Mouse (Mus musculus): ENCODE measurements around the gene Ccdc167.

The Ccdc167 gene

GRCm38 (mm10) chr17:29686771-29687170 is 30.1 kb downstream of the Ccdc167 start:
- no peak for DNase-seq (ENCODE audit: low spot score in 2 of 2)

DNA sequence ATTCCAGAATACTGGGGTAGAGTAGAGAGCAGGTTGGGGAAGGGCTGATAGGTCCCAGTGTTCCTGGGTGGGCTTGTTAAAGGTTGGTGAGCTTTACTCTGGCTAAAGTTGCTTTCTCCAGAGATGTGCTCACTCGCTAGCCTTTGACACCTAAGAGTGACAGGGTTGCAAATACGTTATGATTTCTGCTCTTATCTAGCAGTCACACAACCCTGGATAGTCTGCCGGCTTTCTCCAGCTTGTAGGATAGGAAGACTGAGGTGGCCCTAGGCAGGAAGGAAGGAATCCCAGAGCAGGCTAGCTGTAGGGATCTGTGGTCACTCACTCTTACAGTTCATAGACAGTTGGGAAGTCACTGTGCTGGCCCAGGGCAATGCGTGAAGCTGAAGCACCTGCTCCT is 32.6 kb downstream of the Ccdc167 start:
- no peak for DNase-seq (ENCODE audit: low spot score in 2 of 2)

- no peak for DNase-seq (ENCODE audit: low spot score in 2 of 2)
Observed at GRCm38 (mm10) chr17:29683127-29683526, 33.7 kb downstream of the Ccdc167 start.

GRCm38 (mm10) chr17:29682261-29682660 is 34.6 kb downstream of the Ccdc167 start:
- DNase-seq (ENCODE audit: low spot score in 2 of 2) = no peak

- no peak for DNase-seq (ENCODE audit: low spot score in 2 of 2)
Observed at GRCm38 (mm10) chr17:29681669-29682068, 35.2 kb downstream of the Ccdc167 start.

DNA sequence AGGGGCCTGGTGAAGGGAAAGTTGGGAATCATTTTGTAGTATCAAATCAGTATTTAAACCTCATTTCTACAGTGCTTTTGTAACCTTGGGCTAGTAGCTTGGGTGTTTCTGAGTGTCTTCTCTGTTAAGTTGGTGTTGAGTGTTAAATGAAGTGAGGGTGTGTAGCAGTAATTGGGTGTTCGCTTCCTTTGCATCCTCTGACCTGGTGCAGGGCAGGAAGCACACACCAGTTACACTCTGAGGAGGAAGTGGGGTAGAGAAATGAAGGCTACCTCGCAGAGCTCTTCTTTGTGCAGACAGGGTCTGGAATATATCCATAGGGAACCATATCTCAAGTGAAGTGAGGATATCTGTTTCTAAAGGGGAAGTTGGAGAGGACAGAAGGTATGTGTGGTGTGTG is 35.9 kb downstream of the Ccdc167 start:
- DNase-seq (ENCODE audit: low spot score in 2 of 2) = no peak

GRCm38 (mm10) chr17:29680174-29680573 is 36.7 kb downstream of the Ccdc167 start:
- no peak for DNase-seq (ENCODE audit: low spot score in 2 of 2)

- DNase-seq (ENCODE audit: low spot score in 2 of 2) = no peak
Observed at GRCm38 (mm10) chr17:29679038-29679767, 37.6 kb downstream of the Ccdc167 start.

DNA sequence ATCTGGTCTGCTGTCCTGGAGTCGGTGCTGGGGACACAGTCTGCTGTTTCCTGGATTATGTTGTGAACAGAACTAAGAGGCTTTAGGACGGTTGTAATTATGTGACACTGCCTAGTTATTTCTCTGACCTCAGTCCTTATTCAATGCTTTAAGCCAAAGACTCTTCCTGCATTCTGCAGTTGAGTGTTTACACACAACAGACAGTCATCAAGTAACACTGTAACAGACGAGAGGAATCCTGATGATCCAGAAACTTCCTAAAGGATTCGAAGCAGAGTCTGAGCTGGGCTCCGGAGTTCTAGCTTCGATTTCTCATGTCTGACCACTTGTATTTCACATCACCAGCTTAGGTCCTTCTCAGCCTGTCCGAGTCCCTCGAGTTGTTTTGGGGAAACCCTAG is 38.3 kb downstream of the Ccdc167 start:
- DNase-seq (ENCODE audit: low spot score in 2 of 2) = no peak

GRCm38 (mm10) chr17:29673325-29673724 is 43.5 kb downstream of the Ccdc167 start:
- DNase-seq (ENCODE audit: low spot score in 2 of 2) = no peak

GRCm38 (mm10) chr17:29671021-29671420 is 45.8 kb downstream of the Ccdc167 start:
- DNase-seq (ENCODE audit: low spot score in 2 of 2) = no peak

DNA sequence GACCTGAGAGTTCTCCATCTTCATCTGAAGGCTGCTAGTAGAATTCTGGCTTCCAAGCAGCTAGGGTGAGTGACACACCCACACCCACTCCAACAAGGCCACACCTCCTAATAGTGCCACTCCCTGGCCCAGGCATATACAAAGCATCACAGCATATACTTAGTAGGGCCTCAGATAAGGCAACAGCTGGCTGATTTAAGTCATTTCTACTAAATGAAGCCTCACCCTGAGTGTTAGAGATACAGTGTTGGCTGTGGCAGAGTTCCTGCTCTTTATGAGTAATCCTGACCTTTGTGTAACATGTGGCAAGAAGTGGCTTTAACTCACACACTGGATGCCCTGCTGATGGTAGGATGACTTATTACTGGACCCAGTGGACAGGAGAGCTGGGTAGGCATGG is 46.9 kb downstream of the Ccdc167 start:
- no peak for DNase-seq (ENCODE audit: low spot score in 2 of 2)

- no peak for DNase-seq (ENCODE audit: low spot score in 2 of 2)
Observed at GRCm38 (mm10) chr17:29669030-29669429, 47.8 kb downstream of the Ccdc167 start.

DNA sequence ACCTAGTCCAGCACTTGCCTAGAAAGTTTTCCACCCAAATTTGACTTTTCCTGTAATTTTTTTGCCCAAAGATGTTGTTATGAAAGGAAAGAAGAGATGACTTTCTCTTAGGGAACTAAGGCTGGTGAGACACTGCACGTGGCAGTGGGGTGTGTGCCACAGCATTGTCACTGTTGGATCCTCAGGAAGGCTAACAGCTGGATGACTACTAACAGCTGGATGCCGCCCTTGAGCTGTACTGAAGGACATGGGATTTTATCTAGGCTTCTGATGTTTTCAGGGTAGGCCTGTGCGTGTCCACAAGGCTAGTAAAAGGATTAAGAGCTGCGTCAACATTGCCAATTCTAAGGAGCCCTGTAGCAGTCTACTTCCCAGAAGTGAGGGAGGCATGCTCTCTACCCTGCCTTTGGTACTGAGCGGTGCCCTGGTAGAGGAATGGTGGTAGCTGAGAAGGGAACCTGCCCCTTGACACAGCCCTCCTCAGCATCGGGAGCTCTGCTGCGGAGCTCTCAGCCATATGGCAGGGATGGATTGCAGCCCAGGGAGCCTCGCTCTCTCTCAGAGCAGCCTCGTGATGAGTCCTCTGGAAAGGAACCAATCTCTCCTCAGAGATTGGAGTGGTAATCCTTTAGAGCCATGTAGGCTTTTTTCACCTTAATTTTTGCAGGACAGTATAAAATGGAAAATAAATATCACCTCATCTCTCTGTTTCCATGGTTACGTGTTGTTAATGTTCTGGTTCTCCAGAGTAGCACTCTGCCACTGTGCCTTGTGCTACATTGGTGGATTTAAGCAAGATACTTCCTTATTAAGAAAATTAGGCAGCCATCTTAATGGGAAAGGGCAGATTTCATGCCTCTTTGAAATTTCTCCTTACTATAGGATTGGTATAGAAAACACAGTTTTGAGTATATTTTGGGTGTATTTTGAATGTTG is 48.5 kb downstream of the Ccdc167 start:
- DNase-seq (ENCODE audit: low spot score in 2 of 2) = no peak

GRCm38 (mm10) chr17:29662145-29662544 is 54.7 kb downstream of the Ccdc167 start:
- DNase-seq (ENCODE audit: low spot score in 2 of 2) = no peak

DNA sequence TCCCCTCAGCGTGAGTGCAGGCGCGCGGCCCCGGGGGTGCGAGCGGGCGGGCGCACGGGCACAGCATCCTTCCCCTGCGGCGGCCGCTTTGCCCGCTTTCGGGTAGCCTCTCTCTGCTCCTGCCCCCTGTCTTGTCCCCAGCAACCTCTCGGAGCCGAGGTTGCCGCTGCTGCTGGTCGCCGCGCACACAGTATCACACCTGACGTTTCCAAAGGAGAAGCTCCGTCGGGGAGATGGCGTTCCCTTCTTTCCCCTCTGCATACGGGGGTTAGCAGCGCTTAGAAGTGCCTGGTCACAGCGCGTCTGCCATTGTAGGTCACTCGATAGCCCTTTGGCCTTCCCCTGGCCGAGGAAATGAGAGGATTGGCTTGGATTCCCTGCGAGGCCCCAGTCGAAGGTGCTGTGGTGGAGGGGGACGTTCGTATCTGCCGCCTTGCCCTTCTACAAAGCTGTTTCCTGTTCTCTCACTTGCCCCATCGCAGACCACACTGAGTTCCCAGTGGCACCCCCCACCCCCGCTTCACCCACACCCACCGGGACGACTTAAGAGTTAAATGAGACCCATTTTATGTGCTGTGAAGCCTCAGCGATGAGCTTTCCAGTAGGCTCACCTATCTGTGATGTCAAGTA is 56.0 kb downstream of the Ccdc167 start:
- peak in 1 of 2 experiments; percentile 36 for DNase-seq (ENCODE audit: low spot score in 2 of 2)

DNA sequence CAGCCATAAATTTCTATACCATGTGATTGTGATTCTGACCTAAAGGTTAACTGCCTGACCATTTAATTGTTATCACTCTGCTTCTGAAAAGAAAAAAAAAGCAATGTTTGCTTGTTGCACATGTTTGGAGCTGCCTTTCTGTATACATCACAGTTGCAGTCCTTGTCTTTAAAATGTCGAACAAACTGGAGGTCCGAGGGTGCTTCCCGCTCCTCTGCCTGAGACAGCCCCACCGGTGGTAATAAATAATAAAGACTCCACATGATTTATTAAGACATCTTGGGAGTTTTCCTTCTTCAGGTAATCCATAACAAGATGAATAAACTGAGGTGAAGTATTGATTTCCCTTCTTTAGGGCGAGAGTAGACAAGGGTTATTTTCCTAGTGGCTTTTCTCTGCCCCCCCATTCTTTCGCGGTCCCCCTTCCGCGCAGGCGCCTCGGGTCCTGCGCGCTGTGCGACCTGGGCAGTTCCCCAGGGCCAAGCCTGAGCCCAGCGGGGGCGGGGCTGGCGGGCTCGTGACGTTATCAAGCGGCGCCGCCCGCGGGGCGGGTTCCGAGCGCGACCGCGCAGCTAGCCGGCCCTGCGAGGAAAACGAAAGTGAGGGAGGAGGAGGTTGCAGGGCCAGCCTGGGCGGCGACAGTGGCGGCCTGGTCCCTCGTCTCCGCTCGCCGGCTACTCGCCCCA is 56.6 kb downstream of the Ccdc167 start, which contains the start of gene Cmtr1:
TSS of gene Cmtr1 (plus strand) at position 520 of the 686 bp plus-strand sequence.
- DNase-seq (ENCODE audit: low spot score in 2 of 2) = peak; percentile 97

DNA sequence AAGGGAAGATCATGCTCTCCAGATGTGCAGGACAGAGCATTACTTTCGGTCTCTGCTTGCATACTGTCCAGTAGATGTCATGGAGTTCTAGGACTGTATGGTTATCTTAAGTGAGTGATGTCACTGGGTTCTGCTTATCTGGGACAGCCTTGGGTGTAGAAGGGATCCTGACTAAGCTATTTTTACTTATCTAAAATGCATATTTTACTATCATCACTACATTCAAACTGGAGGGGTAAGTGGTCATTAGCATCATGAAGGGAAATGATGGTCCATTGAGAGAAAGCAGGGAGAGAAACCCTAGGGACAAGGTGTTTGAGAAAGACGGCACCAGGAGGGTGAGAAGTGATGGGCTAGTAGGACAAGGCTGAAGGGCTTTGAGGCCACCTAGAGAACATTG is 58.6 kb downstream of the Ccdc167 start:
- DNase-seq (ENCODE audit: low spot score in 2 of 2) = no peak

DNA sequence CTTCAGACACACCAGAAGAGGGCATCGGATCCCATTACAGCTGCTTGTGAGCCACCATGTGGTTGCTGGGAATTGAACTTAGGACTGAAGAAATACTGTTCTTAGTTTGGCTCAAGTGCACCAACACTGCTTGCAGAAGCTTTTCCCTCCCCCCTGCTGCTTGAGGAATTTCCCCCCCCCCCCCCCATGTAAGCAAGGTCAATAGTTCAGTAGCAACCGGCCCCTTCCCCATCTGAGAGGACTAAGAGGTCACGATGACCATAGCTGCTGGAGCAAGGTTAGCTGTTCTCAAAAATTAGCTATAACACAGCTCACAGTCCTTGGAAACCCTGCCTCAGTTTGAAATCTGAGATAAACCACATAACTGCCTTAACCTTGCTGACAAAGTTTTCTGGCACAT is 74.6 kb downstream of the Ccdc167 start:
- DNase-seq (ENCODE audit: low spot score in 2 of 2) = no peak

DNA sequence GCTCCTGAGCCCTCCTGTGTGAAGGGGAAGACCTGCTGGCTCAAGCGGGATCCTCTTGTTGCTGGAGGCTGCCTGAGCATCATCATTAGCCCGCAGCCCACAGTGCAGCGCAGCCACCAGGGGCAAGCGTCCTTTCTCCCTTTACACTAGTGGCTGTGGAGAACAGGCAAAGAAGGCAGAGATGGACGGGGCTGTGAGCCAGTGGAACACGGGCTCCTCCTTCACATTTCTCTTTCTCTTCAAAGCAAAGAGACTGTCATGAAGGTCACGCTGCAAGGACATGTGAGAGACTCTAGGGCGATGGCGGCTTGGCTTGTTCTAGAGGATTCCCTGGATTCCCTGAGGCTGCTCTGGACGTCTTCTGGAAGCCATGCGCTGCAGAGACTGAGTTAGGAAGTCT is 75.9 kb downstream of the Ccdc167 start:
- DNase-seq (ENCODE audit: low spot score in 2 of 2) = no peak

DNA sequence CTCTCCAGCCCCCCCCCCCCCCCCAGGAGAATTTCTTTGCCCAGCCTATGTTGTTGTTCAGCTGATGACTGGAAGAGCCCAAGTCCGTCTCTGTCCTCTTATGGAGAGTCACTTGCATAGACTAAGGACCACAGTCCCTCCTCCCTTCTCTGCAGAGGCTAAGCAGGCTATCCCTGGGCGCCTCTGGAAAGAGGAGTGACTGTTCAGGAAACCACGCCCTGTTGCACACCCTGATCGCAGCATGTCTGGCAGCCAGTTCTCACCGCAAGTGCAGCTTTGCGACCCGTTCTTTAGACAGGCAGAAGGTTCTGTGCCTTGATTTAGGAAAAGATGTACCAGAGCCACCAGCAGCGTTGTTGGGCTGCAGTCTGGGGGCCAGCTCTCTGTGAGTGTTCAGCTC is 78.9 kb downstream of the Ccdc167 start:
- DNase-seq (ENCODE audit: low spot score in 2 of 2) = peak; percentile 27 to 34

DNA sequence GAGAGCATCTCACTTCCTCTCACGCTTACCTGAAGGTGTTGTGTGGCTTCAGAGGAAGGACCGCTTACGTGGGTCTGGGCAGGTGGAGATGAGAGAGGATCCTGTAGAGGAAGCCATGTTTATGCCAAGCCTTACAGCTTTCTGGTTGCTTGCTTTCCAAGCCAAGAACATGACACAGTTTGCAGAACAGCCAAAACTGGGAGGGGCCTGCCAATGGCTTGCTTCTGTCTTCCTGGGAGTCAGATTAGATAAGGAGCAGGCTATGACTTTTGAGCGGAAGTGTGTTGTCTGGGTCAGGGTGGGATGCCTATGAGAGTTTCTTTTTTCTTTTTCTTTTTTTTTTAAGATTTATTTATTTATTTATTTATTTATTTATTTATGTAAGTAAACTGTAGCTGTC is 79.5 kb downstream of the Ccdc167 start:
- DNase-seq (ENCODE audit: low spot score in 2 of 2) = no peak

All from natural killer cell, adult 2 months (primary cell).